Mouse (Mus musculus) hindbrain, embryonic 14.5 days (tissue): ENCODE data around the gene Anapc15. TPM values are rescaled to one million over a fixed set of nuclear protein-coding genes. Genes with fewer than 3 reads are reported as not detected.
A peak's percentile ranks its signal among the peaks of the same experiment; 100 is the strongest.
"Not testable (repeated sequence)": the region's sequence is repeated elsewhere in the genome, so short reads cannot be mapped to it uniquely, and the experiment has no call there.

Experiments
- ATAC-seq: fragments of 200-750 bp; cut with Nextera tagmentation; 2 replicates; pipeline ENCODE4 v1.8.0; 2017; ENCODE audit warnings: moderate number of reproducible peaks, mild to moderate bottlenecking, moderate TSS enrichment, moderate library complexity; ENCODE audit not compliant: low FRiP score
- DNase-seq: peaks from one replicate; pipeline ENCODE4 v3.0.0-alpha.2; 2015; ENCODE audit warnings: low spot score
- H3K27ac ChIP-seq: fragments of 300-500 bp; sonication (generic); 2 replicates; pipeline ENCODE4 v1.5.1; 2014; ENCODE audit warnings: mild to moderate bottlenecking, moderate library complexity
- H3K27me3 ChIP-seq: fragments of 300-500 bp; sonication (generic); 2 replicates; pipeline ENCODE4 v1.6.1; 2014; ENCODE audit warnings: mild to moderate bottlenecking, low read length, mixed read lengths; ENCODE audit not compliant: control insufficient read depth, insufficient read depth
- H3K36me3 ChIP-seq: fragments of 300-500 bp; sonication (generic); replicated peaks from 2 replicates; pipeline ENCODE4 v1.6.1; 2014; ENCODE audit not compliant: control insufficient read depth, insufficient read depth
- H3K4me1 ChIP-seq: fragments of 300-500 bp; sonication (generic); replicated peaks from 2 replicates; pipeline ENCODE4 v1.6.1; 2014; ENCODE audit warnings: antibody characterized with exemption, low read length, mixed read lengths; ENCODE audit not compliant: control insufficient read depth, insufficient read depth
- H3K4me2 ChIP-seq: fragments of 300-500 bp; sonication (generic); replicated peaks from 2 replicates; pipeline ENCODE4 v1.6.1; 2014; ENCODE audit warnings: mild to moderate bottlenecking, moderate library complexity
- H3K4me3 ChIP-seq: fragments of 300-500 bp; sonication (generic); replicated peaks from 2 replicates; pipeline ENCODE4 v1.5.1; 2014; ENCODE audit warnings: mild to moderate bottlenecking, low read length
- H3K9ac ChIP-seq: fragments of 300-500 bp; sonication (generic); 2 replicates; pipeline ENCODE4 v1.6.1; 2014
- H3K9me3 ChIP-seq: fragments of 300-500 bp; sonication (generic); 2 replicates; pipeline ENCODE4 v1.6.1; 2016; ENCODE audit warnings: low read length; ENCODE audit not compliant: control insufficient read depth
- WGBS: fragments of 180-500 bp; shearing (Covaris S2); extraction: QIAGEN DNeasy Blood & Tissue Kit; methylation state at CpG from one replicate; pipeline ENCODE4 v1.1.7; 2014; 5-methylcytosine and 5-hydroxymethylcytosine counted together
- polyA plus RNA-seq: library from polyadenylated mRNA; unstranded; fragments of >200 nt; fragmentation: Nextera tagmentation; extraction: Ambion mirVana; gene quantifications from 2 replicates; pipeline ENCODE4 v1.2.1, GENCODE M21; 2014

The Anapc15 gene
- polyA plus RNA-seq, 1 experiment from 2014 or later: 63.0 TPM

GRCm38 (mm10) chr7:101906287-101906681 is 42.8 kb downstream of the Anapc15 start, which contains the start of gene Tomt:
Gene Tomt (minus strand): TSS chr7:101906359.
- Histone ChIP-seq H3K4me1 (peaks cover 18% of the 10 kb centered on the region), H3K27me3 (no peaks in the 10 kb centered on the region), H3K9me3 (no peaks in the 10 kb centered on the region), H3K27ac (peak within 1 kb of the TSS; percentile 95), H3K4me2 (peak within 1 kb of the TSS; percentile 78), H3K9ac (peak within 1 kb of the TSS; percentile 89), H3K36me3 (peaks cover 17% of the 10 kb centered on the region), H3K4me3 (peak within 1 kb of the TSS; percentile 78)
- WGBS: 21% methylated on average over 11 of the region's 11 CpGs
- DNase-seq: peak; percentile 25
- no peak for ATAC-seq

GRCm38 (mm10) chr7:101906696-101907095 is 43.2 kb downstream of the Anapc15 start:
- H3K4me2 ChIP-seq: peak overlapping the region; percentile 78
- H3K27me3 ChIP-seq: no peaks in the 10 kb centered on the region
- 79% methylated on average over 8 of the region's 8 CpGs for WGBS
- ATAC-seq (no peak), DNase-seq (no peak)
- peak overlapping the region; percentile 78 for H3K4me3 ChIP-seq
- H3K9me3 ChIP-seq: no peaks in the 10 kb centered on the region
- peaks cover 18% of the 10 kb centered on the region for H3K4me1 ChIP-seq
- peaks cover 22% of the 10 kb centered on the region for H3K36me3 ChIP-seq
- H3K27ac ChIP-seq: no peak overlapping the region; the same call in 1 of the 2 replicates
- peak overlapping the region; percentile 89; the same call in 1 of the 2 replicates for H3K9ac ChIP-seq

GRCm38 (mm10) chr7:101908367-101908766 is 44.9 kb downstream of the Anapc15 start:
- Histone ChIP-seq H3K27ac (no peak overlapping the region), H3K36me3 (peaks cover 38% of the 10 kb centered on the region), H3K4me1 (peaks cover 18% of the 10 kb centered on the region), H3K4me3 (no peak overlapping the region), H3K9ac (no peak overlapping the region), H3K27me3 (no peaks in the 10 kb centered on the region), H3K9me3 (no peaks in the 10 kb centered on the region), H3K4me2 (no peak overlapping the region)
- no peak for DNase-seq
- no peak for ATAC-seq
- WGBS: 81% methylated on average over 4 of the region's 4 CpGs

- Histone ChIP-seq H3K9ac (no peak overlapping the region), H3K4me1 (peaks cover 15% of the 10 kb centered on the region), H3K4me2 (no peak overlapping the region), H3K27ac (no peak overlapping the region), H3K27me3 (no peaks in the 10 kb centered on the region), H3K36me3 (peaks cover 50% of the 10 kb centered on the region), H3K4me3 (no peak overlapping the region), H3K9me3 (no peaks in the 10 kb centered on the region)
- no peak for ATAC-seq
- DNase-seq: no peak
- WGBS: 89% methylated on average over 4 of the region's 4 CpGs
These were observed 46.6 kb downstream of the Anapc15 start for GRCm38 (mm10) chr7:101910138-101910537.

GRCm38 (mm10) chr7:101911982-101912381 is 48.5 kb downstream of the Anapc15 start:
- no peak overlapping the region for H3K4me3 ChIP-seq
- no peaks in the 10 kb centered on the region for H3K9me3 ChIP-seq
- no peak overlapping the region for H3K27ac ChIP-seq
- H3K9ac ChIP-seq: no peak overlapping the region
- no peak for ATAC-seq
- peaks cover 50% of the 10 kb centered on the region for H3K36me3 ChIP-seq
- no peak overlapping the region for H3K4me2 ChIP-seq
- H3K4me1 ChIP-seq: peaks cover 6% of the 10 kb centered on the region; the same call in 1 of the 2 replicates
- H3K27me3 ChIP-seq: no peaks in the 10 kb centered on the region
- WGBS: 57% methylated on average over 3 of the region's 3 CpGs
- DNase-seq: no peak

GRCm38 (mm10) chr7:101918071-101918470 is 54.6 kb downstream of the Anapc15 start:
- DNase-seq: peak; percentile 82
- 22% methylated on average over 1 of the region's 1 CpGs for WGBS

GRCm38 (mm10) chr7:101925892-101926291 is 62.4 kb downstream of the Anapc15 start:
- H3K4me3 ChIP-seq, DNase-seq, H3K9ac ChIP-seq, H3K36me3 ChIP-seq, H3K27me3 ChIP-seq, H3K4me1 ChIP-seq, H3K9me3 ChIP-seq, H3K27ac ChIP-seq, H3K4me2 ChIP-seq, ATAC-seq: not testable (repeated sequence)

More at GRCm38 (mm10) chr7:101918071-101918470, 54.6 kb downstream of the Anapc15 start:
- peak; percentile 79; the same call in 1 of the 2 replicates for ATAC-seq
- Histone ChIP-seq H3K4me3 (no peak overlapping the region), H3K4me2 (no peak overlapping the region), H3K27me3 (no peaks in the 10 kb centered on the region), H3K27ac (no peak overlapping the region), H3K4me1 (no peaks in the 10 kb centered on the region), H3K9me3 (no peaks in the 10 kb centered on the region), H3K36me3 (peaks cover 15% of the 10 kb centered on the region), H3K9ac (no peak overlapping the region)

- Histone ChIP-seq H3K9me3 (no peaks in the 10 kb centered on the region), H3K27me3 (no peaks in the 10 kb centered on the region), H3K27ac (no peak overlapping the region), H3K4me2 (no peak overlapping the region), H3K9ac (no peak overlapping the region), H3K36me3 (no peaks in the 10 kb centered on the region), H3K4me1 (no peaks in the 10 kb centered on the region), H3K4me3 (no peak overlapping the region)
- DNase-seq (no peak), ATAC-seq (no peak)
- 92% methylated on average over 3 of the region's 3 CpGs for WGBS
These were observed 64.6 kb downstream of the Anapc15 start for GRCm38 (mm10) chr7:101928093-101928492.

GRCm38 (mm10) chr7:101932551-101932950 is 69.0 kb downstream of the Anapc15 start:
- Histone ChIP-seq H3K9ac (no peak overlapping the region), H3K4me1 (peaks cover 13% of the 10 kb centered on the region; the same call in 1 of the 2 replicates), H3K27ac (no peak overlapping the region), H3K36me3 (no peaks in the 10 kb centered on the region), H3K4me2 (peak overlapping the region; percentile 66), H3K27me3 (no peaks in the 10 kb centered on the region), H3K4me3 (peak overlapping the region; percentile 89; the same call in 1 of the 2 replicates), H3K9me3 (no peaks in the 10 kb centered on the region)
- ATAC-seq (no peak), DNase-seq (no peak)
- 92% methylated on average over 1 of the region's 1 CpGs for WGBS

GRCm38 (mm10) chr7:101933300-101933699 is 69.8 kb downstream of the Anapc15 start:
- no peaks in the 10 kb centered on the region for H3K9me3 ChIP-seq
- ATAC-seq (no peak), DNase-seq (no peak)
- peak overlapping the region; percentile 58; the same call in 1 of the 2 replicates for H3K27ac ChIP-seq
- H3K4me2 ChIP-seq: peak overlapping the region; percentile 66
- peak overlapping the region; percentile 89 for H3K4me3 ChIP-seq
- WGBS: 6% methylated on average over 15 of the region's 15 CpGs
- no peaks in the 10 kb centered on the region for H3K36me3 ChIP-seq
- no peaks in the 10 kb centered on the region for H3K27me3 ChIP-seq
- peaks cover 13% of the 10 kb centered on the region; the same call in 1 of the 2 replicates for H3K4me1 ChIP-seq
- peak overlapping the region; percentile 77 for H3K9ac ChIP-seq
